Mouse (Mus musculus) spleen, adult 18-20 months (tissue): ENCODE measurements around the gene Zbtb7b.

ENCODE experiments used
- DNase-seq, 2 experiments: peaks; one replicate each; pipeline ENCODE4 v3.0.0; 2022; ENCODE audit warnings: mixed read lengths in 2 of 2

Zbtb7b gene

GRCm38 (mm10) chr3:89332476-89332875 lies 62.1 kb downstream of the Zbtb7b start:
- no peak for DNase-seq

GRCm38 (mm10) chr3:89332013-89332412 lies 62.6 kb downstream of the Zbtb7b start:
- no peak for DNase-seq

- no peak for DNase-seq
These were observed 63.0 kb downstream of the Zbtb7b start for GRCm38 (mm10) chr3:89331561-89331960.

- no peak for DNase-seq
These were observed 63.6 kb downstream of the Zbtb7b start for GRCm38 (mm10) chr3:89330948-89331347.

GRCm38 (mm10) chr3:89330346-89330745 lies 64.2 kb downstream of the Zbtb7b start:
- DNase-seq, result no peak

GRCm38 (mm10) chr3:89328623-89329022 lies 66.0 kb downstream of the Zbtb7b start:
- no peak for DNase-seq
